Mouse (Mus musculus) spleen, adult 18-20 months (tissue): ENCODE results near the gene Ahdc1.
"Not testable (repeated sequence)": the region's sequence is repeated elsewhere in the genome, so short reads cannot be mapped to it uniquely, and the experiment has no call there.

Source experiments
- DNase-seq, 2 experiments: peaks; one replicate each; pipeline ENCODE4 v3.0.0; 2022; ENCODE audit warnings: mixed read lengths in 2 of 2

Ahdc1 gene

DNA sequence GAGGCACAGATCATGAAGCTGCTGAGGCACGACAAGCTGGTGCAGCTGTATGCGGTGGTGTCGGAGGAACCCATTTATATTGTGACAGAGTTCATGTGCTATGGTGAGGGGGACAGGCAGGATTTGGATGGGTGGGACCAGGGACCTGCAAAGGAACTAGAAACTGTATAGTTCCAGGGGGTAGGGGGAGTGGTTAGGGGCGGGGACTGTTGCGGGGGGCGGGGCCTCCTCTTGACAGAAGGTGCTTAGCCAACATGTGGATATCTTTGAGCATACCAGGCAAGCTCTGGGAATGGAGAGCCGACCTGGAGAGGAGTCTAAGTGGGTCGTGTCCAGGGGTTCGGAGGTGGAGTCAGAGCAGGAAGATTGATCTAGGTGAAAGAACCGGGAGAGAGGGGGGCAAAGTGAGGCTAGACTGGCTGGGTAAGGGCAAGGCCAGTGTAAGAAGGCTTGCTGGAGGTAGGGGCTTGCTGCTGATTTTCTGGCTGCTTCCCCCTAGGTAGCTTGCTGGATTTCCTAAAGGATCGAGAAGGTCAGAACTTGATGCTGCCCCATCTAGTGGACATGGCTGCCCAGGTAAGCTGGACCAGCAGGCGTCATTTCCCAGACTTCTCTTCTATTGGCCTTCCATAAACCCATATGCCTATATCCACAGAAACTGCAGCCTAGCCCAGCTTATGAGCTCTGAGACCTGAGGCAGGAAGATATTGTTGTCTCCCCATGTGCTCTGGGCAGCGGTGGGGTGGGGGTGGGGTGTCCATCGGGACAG, 13.4 kb upstream of the Ahdc1 start:
- no peak for DNase-seq

DNA sequence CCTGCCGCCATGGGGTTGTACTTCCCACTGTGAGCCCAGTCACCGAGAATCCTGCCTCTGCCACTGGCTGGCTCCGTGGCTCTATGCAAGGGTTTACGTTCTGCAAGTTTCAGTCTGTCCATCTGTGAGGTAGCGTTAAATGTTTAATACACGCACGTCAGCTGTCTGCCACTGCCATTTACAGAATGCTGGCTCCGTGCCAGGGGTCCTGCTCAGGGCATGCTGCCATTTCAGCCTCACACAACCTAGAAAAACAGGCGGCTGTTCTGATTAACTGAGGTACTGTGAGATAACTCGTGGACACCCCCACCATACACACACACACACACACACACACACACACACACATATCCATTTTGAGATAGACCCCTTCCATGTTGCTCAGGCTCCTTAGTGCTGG, 8.2 kb upstream of the Ahdc1 start:
- peak in 1 of 2 experiments; percentile 40 for DNase-seq

DNA sequence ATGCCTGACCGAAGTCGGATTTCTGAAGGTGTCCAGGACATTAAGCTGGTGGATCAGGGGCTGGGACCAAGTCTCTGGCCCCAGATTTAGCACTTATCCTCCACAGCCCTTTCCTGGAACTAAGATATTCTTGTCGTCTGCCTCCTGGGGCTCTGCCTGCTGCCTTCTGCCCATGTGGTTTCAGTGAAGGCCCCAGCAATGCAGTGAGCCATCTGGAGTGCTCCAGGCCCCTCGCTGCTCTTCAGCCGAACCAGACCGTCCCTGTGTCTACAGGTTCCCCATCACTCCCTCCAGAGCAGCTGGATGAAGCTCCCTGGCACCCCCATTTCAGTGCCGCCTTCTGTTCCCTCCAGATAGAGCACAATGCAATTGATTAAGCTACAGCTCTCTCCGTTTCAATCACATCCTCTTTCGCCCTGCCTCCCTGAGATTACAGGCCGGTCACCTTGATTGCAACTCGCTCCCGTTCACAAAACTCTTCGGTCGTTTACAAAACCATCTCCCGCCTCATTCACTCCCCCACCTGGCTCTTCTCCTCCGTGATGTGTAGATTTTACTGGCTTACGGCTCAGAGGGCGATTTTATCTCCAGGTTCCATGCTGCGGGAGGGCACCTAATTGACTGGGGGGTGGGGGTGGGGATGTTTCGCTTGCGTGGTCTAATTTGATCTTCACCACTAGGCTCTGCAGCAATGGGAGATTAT, 7.6 kb upstream of the Ahdc1 start:
- DNase-seq: no peak

DNA sequence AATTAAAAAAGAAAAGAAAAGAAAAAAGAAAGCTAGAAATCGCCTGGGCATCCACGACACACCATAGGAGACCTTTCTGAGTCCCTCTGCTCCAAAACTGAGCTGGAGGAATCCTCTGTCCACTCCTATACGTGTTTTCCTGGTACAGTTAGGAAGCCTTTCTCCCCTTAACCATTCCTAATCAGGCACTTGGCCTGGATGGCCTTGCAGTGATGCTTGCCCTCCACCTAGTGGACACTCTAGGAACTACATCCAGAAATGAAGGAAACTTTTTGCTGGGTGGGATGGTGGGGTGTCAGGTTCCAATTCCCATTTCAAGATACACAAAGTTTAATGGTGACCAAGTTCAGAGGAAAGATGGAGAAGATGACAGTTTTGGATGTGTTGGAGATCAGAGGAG, 5.8 kb upstream of the Ahdc1 start:
- DNase-seq: peak; percentile 39 to 72

DNA sequence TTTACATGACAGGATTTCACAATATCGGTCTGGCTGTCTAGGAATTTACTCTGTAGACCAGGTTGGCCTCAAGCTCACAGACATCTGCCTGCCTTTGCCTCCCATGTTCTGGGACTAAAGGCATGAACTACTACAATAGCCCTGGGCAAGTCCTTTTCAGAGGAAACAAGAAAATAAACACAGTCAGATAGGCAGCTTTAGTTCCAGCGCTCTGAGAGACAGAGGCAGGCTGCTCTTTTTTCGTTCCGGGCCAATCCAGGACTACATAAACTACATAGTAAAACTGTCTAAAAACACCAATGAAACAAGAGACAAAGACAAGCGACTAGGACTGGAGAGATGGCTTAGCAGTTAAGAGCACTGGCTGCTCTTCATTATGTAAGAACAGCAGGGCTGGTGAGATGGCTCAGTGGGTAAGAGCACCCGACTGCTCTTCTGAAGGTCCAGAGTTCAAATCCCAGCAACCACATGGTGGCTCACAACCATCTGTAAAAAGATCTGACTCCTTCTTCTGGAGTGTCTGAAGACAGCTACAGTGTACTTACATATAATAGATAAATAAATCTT, 5.1 kb upstream of the Ahdc1 start:
- not testable (repeated sequence) for DNase-seq

DNA sequence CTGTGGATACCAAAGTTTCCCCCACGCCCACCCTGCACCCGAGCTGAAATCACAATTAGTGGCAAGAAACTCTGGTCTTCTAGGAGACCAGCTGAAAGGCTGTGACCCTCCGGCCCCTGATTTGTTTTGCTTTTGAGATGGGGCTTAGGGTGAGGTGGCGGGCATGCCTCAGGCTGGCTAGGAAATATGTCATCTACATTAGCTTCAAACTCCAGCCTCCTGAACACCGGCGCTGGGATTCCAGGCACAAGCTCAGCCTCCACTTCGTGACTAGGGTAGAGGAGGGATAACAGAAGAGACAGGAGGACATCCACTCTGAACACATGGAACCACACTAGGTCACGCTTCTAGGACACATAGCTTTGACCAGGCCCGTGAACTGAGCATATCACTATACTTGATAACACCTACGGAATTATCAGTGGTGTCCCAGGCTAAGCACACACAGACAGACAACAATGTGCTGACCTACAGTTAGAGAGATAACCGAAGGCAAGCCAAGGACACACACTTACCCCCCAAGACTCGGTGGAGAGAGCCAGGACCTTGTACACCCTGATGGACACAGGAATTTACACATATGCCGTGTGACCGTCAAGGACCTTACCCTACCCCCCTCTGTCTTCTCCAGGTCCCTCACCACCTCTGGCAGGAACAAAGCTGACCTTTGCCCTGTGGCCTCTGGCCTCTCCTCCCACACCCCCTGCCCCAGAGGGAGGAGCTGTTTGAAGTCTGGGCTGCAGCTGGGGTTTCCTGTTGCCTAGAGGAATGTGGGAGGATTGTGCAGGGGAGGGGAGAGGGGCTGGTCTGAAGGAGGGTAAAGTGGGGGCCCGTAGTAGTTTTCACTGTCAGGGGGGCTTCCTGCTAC, 3.3 kb upstream of the Ahdc1 start:
- no peak for DNase-seq

DNA sequence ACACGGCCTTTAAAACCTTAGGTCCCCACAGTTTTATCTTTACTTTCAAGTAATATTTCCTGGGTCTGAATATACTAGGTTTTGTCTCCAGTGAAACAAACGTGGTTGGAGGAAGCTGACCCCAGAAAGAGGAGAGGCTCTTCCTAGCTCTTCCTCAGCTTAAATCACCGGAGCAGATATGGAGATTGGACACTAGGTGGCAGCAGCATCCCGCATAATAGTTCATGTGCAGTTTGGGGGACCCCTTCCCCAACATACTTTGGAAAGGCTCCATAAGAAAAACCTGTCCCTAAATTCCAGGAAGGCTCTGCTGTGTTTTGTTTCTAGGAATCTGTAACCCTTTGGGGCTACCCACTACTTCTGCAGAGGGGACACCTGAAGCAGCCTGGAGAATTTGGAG, 1.9 kb upstream of the Ahdc1 start:
- peak; percentile 44 to 69 for DNase-seq

DNA sequence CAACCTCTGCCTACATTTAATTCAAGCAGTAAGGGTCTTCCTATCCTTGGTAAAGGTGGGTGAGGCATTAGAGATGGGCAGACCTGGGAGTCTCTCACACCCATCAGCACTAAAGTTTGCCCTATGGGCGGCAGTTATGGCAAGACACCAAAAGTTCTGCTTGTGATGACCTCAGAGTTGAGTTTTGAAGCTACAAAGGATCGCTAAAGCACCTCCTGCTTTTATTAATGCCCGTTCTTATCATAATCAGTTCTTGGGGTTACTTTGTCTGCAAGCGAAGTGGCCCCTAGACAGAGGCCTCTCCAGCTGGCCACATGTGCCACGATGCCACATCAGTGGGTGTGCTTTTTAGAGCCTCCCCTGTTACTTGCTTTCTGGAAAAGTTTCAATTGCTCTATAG, 1.4 kb upstream of the Ahdc1 start:
- no peak for DNase-seq

DNA sequence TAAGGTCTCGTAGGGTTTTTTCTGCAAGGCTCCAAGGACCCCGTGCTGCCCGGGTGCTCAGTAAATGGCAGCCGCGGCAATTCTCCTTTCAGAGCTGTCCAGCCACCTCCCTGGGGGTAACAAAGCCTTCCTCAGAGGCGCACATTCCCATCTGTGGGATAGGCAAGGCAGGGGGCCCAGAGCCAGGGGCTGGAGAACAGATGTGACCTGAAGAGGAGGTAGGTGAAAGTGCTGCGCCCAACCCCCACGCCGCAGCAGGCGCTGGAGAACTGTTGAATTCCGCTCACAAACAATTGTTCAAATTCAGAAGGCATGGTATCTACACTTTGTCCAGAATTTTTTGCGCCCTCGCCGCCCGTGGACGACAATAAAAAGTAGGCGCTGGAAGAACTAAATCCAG, 449 bp upstream of the Ahdc1 start:
- no peak for DNase-seq

DNA sequence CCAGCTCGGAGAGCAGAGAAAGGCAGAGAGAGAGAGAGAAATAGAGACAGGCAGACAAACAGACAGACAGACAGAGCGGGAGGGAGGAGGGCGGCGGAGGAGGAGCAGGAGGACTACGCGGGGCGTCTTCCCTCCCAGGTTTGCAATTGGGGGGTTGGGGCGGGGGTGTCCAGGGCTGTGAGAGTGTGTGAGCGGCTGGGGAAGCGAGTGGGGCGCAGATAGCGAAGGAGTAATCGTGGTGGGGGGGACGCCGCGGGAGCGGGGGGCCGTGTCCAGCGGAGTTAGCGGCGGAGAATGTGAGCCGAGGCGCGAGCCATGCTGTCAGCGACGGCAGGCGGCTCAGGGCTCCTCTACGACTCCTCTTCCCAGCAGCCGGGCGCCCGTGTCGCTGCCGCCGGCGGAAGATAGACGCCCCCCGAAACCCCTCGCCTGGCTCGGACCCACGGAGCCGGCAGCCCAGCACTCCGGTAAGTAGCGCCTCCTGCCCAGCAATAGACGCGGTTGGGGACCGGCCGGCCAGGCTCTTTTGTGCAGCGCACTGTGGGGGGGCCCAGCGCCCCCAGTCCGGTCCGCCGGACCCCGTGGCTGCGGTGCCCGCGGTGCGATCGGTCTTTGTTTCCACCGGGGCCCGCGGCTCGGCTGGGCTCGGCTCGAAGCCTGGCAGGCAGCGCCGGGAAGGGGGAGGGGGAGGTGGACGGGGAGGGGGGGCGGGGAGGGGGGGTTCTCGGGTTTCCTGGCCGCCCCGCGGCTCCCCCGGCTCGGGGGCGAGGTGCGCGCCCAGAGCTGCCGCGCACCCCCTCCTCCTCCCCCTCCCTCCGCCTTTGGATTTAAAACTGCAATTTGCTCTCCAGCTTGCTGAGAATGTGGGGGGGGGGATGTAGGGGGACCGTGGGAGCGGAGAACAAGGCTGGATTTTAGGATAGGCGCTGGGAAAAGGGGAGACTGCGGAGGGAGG, 1.0 kb downstream of the Ahdc1 start:
- DNase-seq: peak; percentile 36 to 46

DNA sequence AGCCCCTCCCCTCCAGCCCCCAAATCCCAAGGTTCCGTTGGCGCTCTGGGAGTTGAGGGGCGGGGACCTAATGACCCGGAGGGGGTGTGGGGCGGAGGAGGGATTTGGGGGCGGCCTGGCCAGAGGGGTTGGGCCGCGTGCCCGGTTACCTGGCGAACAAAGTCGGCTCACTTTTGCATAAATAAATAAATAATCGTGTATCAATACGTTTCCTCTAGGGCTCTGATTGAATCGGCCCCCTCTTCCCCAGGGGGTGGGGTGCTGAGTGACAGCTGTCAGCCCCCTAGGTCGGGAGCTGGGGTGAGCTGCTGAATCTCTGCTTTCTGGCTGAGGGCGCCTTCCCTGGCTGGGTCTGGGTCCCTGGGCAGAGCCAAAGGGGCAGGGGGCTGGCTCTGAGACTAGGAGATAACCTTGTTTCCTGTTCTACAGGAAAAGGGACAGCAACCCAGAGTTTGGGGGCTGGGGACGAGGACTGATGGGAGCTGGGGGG, 1.8 kb downstream of the Ahdc1 start:
- peak in 1 of 2 experiments; percentile 40 for DNase-seq

DNA sequence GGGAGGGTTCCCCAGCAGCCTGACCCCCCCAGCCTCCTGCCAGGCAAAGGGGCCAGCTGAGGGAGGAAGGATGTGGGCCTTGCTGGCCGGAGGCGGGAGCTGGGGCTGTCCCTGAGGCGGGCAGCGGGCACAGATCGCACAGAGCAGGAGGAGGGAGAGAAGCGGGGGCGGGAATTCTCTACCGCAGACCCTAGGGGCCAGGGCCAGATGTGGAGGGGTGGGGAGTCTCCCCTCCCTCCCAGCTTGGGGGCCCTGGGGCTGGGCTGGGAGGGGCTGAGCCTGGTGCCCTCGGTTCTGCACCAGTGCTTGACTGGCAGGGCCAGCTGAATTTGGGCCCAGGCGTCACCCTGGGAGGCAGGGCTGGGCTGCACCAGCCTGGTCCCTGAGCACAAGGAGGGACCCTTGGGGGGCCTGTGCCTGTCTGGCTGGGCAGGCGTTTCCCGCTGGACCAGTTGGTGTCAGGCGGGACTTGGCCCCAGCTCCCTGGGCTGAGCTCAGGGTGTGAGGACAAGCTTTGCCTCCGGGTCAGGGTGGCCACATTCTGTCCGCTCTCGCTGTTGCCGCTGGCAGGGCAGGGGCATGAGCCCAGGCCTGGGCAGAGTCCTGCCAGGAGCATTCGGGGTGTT, 2.3 kb downstream of the Ahdc1 start:
- DNase-seq: peak; percentile 49 to 55

DNA sequence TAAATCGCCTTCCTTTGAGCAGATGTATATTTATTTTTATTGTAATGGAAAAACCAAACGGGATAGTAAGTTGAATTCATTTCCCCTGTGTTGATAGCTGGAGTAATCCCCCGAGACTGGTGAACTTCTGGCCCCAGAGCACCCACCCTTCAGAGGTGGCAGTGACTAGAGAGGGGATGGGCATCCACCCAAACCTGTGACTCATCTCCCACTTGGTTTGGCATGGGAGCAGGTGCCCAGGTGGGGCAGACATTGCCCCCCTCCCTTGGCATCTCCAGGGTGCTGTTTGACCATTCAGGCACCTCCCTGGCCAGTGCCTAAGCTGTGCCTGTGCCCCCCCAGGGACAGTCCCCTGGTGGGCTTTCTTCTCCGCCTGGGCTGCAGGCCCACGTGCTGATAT, 3.0 kb downstream of the Ahdc1 start:
- no peak for DNase-seq

DNA sequence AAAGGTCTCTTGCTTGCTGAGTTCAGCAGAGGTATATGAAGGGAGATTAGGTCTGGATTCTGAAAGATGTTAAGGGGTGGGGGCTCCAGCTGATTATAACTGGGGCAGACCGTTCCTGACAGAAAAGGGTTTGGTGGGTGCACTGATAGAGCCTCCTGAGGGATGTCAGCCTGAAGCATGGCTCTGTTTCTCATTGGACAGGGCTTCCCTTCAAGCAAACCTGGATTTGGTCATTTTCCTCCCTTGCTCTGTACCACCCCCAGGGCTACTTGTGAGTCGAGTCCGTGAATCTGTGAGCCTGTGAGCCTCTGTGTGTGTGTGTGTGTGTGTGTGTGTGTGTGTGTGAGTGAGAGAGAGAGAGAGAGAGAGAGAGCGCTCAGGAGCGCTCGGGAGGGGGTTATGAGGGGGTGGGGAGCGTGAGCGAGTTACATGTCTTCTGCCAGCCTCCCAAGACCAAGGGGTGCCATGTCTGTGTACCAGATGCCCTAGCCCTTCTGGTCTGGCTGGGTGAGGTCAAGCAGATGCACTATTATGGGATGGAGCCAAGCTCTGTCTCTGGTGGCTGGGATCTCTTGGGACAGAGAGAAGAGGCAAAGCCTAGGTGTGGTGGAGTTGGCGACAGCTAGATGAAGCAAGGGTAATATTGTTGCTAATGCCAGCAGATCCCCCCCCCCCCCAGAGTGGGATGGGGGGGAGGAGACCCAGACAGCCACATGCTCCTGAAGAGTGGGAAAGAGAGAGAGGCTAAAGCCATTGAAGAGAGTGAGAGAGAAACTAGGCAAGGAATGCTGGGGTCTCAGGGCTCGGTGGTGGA, 4.0 kb downstream of the Ahdc1 start:
- no peak for DNase-seq

DNA sequence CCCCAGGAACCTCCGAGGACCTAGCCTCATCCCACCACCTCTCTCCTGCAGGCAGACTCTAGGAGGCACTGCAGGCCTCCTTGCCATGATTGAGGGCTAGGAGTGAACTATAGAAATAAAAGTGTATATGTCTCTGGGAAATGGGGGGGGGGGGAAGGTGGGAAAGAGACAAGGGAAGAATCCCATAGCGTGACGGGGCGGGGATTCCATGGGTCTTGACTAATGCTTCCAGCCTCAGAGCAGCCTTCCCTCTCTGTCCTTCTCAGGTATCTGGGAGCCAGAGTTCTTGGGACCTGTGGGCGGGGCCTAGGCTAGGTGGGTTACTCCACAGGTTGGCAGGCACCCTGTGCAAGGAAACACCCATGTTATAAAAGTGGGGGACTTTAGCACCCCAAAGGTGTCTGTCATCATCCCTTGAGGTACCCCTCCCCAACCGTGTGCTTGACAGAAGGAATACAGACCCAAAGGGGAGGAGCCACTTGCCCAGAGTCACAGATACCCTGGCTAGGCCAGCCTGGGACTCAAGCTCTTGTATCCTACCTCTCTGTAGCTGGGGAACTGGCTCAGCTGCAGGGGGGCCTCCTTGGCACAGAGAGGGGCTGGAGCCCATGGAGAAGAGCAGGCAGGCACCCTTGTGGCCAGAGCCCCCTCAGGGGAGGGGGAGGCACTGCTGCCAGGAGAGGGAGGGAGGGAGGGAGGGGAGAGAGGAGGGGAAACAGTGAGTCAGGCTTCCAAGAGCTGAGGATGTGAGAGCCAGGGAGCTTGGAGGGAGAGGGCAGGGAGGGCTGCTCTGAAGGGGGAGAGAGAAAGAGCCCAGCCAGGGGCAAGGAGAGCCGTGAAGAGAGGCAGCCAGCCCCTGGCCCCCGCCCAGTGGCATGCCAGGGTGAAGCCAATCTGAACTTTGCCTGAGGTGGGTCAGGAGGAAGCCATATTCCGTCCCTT, 4.9 kb downstream of the Ahdc1 start:
- no peak for DNase-seq

DNA sequence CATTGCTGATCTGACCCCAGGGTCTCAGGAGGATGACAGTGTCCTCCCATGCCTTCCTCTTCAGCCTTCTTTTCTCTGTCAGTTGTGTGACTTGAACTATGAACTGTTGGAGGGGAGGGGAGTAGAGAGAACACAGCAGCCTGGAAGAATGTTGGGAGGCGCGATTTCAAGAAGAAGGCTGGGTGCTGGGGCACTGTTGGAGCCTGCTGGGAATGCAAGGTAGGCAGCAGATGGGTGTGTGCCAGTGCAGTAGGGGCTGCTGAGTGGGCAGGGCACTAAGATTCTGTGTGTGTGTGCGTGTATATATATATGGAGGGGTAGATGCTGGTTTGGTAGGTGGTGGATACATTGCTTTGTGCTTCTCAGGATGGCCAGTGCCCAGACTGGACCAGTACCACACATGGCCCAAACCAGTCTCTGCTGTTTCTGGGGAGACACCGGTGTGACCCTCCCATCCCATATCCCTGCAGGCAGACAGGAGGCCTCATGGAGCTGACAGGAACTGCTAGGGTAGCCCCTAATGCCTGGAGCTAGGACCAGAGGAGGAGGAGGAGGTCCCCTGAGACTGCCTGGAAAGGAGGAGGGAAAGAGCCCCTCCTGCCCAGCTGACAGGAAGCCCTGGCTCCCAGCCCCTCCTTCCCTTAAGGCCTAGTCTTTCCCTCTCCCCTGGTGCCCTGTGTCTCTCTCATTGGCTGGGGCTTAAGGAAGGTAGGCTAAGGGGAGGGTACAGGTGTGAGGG, 5.8 kb downstream of the Ahdc1 start:
- no peak for DNase-seq

DNA sequence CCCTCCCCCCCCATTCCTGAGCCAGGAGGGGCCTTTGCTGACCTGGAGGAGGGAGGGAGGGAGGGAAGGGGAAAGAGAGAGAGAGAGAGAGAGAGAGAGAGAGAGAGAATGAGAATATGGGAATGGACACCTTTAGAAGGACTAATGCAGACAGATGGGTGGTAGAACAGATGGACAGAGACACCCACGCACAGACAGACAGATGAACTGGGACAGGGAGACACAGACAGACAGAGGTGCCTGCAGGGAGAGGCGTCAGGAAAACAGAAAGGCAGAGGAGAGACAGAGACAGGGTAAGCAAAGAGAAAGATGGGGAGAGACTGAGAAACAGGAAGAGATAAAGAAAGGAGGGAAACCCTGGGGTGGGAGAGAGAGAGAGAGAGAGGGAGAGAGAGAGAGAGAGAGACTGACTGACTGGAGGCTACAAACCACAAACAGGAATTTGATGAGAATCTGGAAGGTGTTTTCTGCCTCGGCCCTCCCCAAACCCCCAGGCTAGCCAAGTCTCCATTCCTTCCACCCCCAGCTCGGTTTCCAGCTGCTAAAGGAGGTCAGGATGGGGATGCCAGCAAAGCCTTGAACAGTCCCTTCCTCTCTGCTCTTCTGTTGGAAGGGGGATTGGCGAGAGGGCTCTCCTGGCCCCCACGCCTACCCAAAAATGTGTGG, 6.7 kb downstream of the Ahdc1 start:
- DNase-seq: no peak

DNA sequence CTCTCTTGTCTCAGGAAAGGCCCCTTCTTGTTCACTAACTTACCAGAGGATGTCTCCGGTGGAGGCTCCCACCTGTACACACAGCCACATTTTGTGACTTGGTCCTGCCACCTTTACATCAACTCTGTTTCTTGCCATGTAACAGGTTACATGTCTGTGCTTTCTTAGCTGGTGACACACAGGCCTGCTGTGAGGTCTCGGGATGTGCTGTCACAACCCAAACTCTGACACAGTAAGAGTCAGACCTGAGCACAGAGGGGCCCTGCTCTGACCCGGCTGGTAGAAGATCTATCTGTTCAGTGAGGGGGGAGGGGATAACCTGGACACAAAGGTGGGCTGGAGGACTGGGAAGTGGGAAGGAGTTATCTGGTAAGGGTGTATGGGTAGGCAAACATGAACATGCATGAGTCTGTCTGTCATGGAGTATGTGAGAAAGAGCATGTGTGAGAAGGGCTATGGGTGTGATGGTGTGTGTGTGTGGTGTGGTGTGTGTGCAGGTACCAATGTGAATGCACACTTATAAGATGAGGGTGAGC, 7.3 kb downstream of the Ahdc1 start:
- no peak for DNase-seq
